Mouse (Mus musculus): Measurements from ENCODE around the gene Adamts4.

DNA sequence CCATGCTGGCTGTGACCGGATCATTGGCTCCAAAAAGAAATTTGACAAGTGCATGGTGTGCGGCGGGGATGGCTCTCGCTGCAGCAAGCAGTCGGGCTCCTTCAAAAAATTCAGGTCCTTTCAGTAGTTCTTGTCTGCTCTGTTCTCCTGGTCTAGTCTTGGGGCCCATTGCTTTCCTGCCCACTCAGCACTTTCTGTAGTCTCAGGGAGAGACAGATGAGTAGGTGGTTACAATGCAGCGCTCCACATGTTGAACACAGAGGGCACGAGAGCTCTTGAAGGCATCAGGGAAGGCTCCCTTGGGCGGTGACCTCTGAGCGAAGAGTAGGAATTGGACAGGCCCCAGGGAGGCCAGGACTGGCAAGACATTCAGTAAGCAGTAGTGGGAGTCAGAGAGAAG lies 7.6 kb downstream of the Adamts4 start:
- no peak for TF ChIP-seq CTCF (IDR thresholded peaks at IDR 0.05; ENCODE audit: extremely low read depth, insufficient read depth, low read length)
- no peak for TF ChIP-seq POLR2A (IDR thresholded peaks at IDR 0.05; ENCODE audit: extremely low read depth, insufficient read depth, low read length)
